Mouse (Mus musculus) CH12.LX (cell line): ENCODE data around the gene Ndufa5. TPM values are rescaled to one million over a fixed set of nuclear protein-coding genes. Genes with fewer than 3 reads are reported as not detected.

ENCODE experiments used
- DNase-seq: peaks from one replicate; pipeline ENCODE4 v3.0.0-alpha.2; 2013; ENCODE audit errors: extremely low read depth
- H3K27ac ChIP-seq: 2 replicates; pipeline ENCODE4 v1.5.1; 2012; ENCODE audit warnings: low read depth, mild to moderate bottlenecking, control low read depth, moderate library complexity; ENCODE audit not compliant: insufficient read depth
- H3K27me3 ChIP-seq: replicated peaks from 2 replicates; pipeline ENCODE3; 2012; ENCODE audit warnings: inconsistent platforms
- H3K36me3 ChIP-seq, 2 experiments: replicated peaks in 1 of 2; 2 replicates each; pipeline versions ENCODE3 to v1.6.1; 2012; ENCODE audit warnings: inconsistent platforms in 1 of 2, low read length in 1 of 2, mild to moderate bottlenecking in 1 of 2, mixed read lengths in 1 of 2, moderate library complexity in 1 of 2; ENCODE audit not compliant: control insufficient read depth in 1 of 2, insufficient read depth in 1 of 2
- H3K4me1 ChIP-seq, 2 experiments: 2 replicates each; pipeline ENCODE4 v1.6.1; 2012; ENCODE audit warnings: inconsistent platforms in 1 of 2, moderate library complexity in 1 of 2; ENCODE audit not compliant: insufficient read depth in 2 of 2, control insufficient read depth in 1 of 2
- H3K4me2 ChIP-seq: 2 replicates; pipeline ENCODE4 v1.6.1; 2012; ENCODE audit warnings: low read depth, mild to moderate bottlenecking, control low read depth; ENCODE audit not compliant: poor library complexity, insufficient read depth, severe bottlenecking
- H3K4me3 ChIP-seq, 3 experiments: fragments of 150-350 bp in 1 of 3; sonication (generic) in 1 of 3; replicated peaks in 1 of 3; 2 replicates each; pipeline versions ENCODE3 to v1.5.1; 2011 to 2012; ENCODE audit warnings: low read depth in 2 of 3, low read length in 2 of 3, mild to moderate bottlenecking in 2 of 3, moderate library complexity in 2 of 3, control low read depth in 1 of 3, improper control_type of control experiment in 1 of 3, inconsistent platforms in 1 of 3, mixed read lengths in 1 of 3; ENCODE audit not compliant: poor library complexity in 1 of 3
- H3K79me2 ChIP-seq: replicated peaks from 2 replicates; pipeline ENCODE4 v1.6.1; 2012; ENCODE audit warnings: mild to moderate bottlenecking, moderate library complexity; ENCODE audit not compliant: control insufficient read depth, poor library complexity, insufficient read depth, severe bottlenecking; ENCODE audit errors: extremely low read depth
- H3K9ac ChIP-seq: 2 replicates; pipeline ENCODE4 v1.6.1; 2012; ENCODE audit warnings: low read depth, mild to moderate bottlenecking, control low read depth, moderate library complexity; ENCODE audit not compliant: insufficient read depth
- H3K9me3 ChIP-seq: replicated peaks from 2 replicates; pipeline ENCODE3; 2012; ENCODE audit warnings: low read length, inconsistent platforms, mixed read lengths
- CHD1 ChIP-seq: IDR thresholded peaks from 2 replicates; pipeline ENCODE4 v1.6.1; 2012; ENCODE audit warnings: low read depth, low read length, improper control_type of control experiment, inconsistent platforms
- CTCF ChIP-seq, 2 experiments: IDR thresholded peaks in 1 of 2; conservative IDR thresholded peaks in 1 of 2; 2 replicates each; pipeline ENCODE4 v1.5.1; 2011 to 2012; ENCODE audit warnings: low read depth in 2 of 2, low read length in 2 of 2, improper control_type of control experiment in 1 of 2, inconsistent platforms in 1 of 2, mild to moderate bottlenecking in 1 of 2, moderate library complexity in 1 of 2
- E2F4 ChIP-seq: IDR thresholded peaks from 2 replicates; pipeline ENCODE4 v1.6.1; 2011; ENCODE audit warnings: low read depth, low read length, improper control_type of control experiment; ENCODE audit not compliant: insufficient replicate concordance
- ETS1 ChIP-seq: conservative IDR thresholded peaks from 2 replicates; pipeline ENCODE4 v1.6.1; 2012; ENCODE audit warnings: low read depth, mild to moderate bottlenecking, inconsistent platforms, low read length, improper control_type of control experiment, moderate library complexity
- HCFC1 ChIP-seq: IDR thresholded peaks from 2 replicates; pipeline ENCODE4 v1.6.1; 2012; ENCODE audit warnings: low read depth, mild to moderate bottlenecking, inconsistent platforms, low read length, improper control_type of control experiment
- IRF4 ChIP-seq: IDR thresholded peaks from 2 replicates; pipeline ENCODE4 v1.6.1; 2014; ENCODE audit warnings: low read depth, mild to moderate bottlenecking, inconsistent platforms, low read length, improper control_type of control experiment
- JUN ChIP-seq: IDR thresholded peaks from 2 replicates; pipeline ENCODE4 v1.6.1; 2011; ENCODE audit warnings: low read depth, mild to moderate bottlenecking, low read length, improper control_type of control experiment, moderate library complexity; ENCODE audit not compliant: insufficient read depth
- JUND ChIP-seq: conservative IDR thresholded peaks from 2 replicates; pipeline ENCODE4 v1.6.1; 2011; ENCODE audit warnings: low read depth, low read length, improper control_type of control experiment
- KAT2A ChIP-seq: IDR thresholded peaks from 2 replicates; pipeline ENCODE4 v1.6.1; 2012; ENCODE audit warnings: low read length, improper control_type of control experiment, inconsistent platforms; ENCODE audit not compliant: insufficient replicate concordance
- MAX ChIP-seq: IDR thresholded peaks from 2 replicates; pipeline ENCODE4 v1.6.1; 2011; ENCODE audit warnings: low read length, improper control_type of control experiment
- MAZ ChIP-seq: IDR thresholded peaks from 2 replicates; pipeline ENCODE4 v1.6.1; 2012; ENCODE audit warnings: low read depth, mild to moderate bottlenecking, inconsistent platforms, low read length, improper control_type of control experiment, moderate library complexity
- MYC ChIP-seq: IDR thresholded peaks from 2 replicates; pipeline ENCODE4 v1.6.1; 2011; ENCODE audit warnings: low read depth, mild to moderate bottlenecking, improper control_type of control experiment, low read length
- NRF1 ChIP-seq: IDR thresholded peaks from 2 replicates; pipeline ENCODE4 v1.6.1; 2014; ENCODE audit warnings: low read depth, mild to moderate bottlenecking, inconsistent platforms, low read length, improper control_type of control experiment, moderate library complexity
- PAX5 ChIP-seq: IDR thresholded peaks from 2 replicates; pipeline ENCODE4 v1.6.1; 2012; ENCODE audit warnings: low read length, inconsistent platforms, mixed read lengths
- POLR2AphosphoS2 ChIP-seq: IDR thresholded peaks from 2 replicates; pipeline ENCODE4 v1.6.1; 2011; ENCODE audit warnings: low read depth, low read length, improper control_type of control experiment
- RAD21 ChIP-seq: IDR thresholded peaks from 2 replicates; pipeline ENCODE4 v1.6.1; 2011; ENCODE audit warnings: low read depth, mild to moderate bottlenecking, low read length, improper control_type of control experiment, moderate library complexity
- SMC3 ChIP-seq: IDR thresholded peaks from 2 replicates; pipeline ENCODE4 v1.6.1; 2011; ENCODE audit warnings: low read depth, low read length, improper control_type of control experiment
- TBP ChIP-seq: conservative IDR thresholded peaks from 2 replicates; pipeline ENCODE4 v1.6.1; 2011; ENCODE audit warnings: low read depth, low read length, improper control_type of control experiment
- USF1 ChIP-seq: IDR thresholded peaks from 2 replicates; pipeline ENCODE4 v1.6.1; 2014; ENCODE audit warnings: low read depth, mild to moderate bottlenecking, inconsistent platforms, low read length, improper control_type of control experiment
- USF2 ChIP-seq: conservative IDR thresholded peaks from 2 replicates; pipeline ENCODE4 v1.6.1; 2011; ENCODE audit warnings: low read depth, low read length, improper control_type of control experiment
- ZKSCAN1 ChIP-seq: IDR thresholded peaks from 2 replicates; pipeline ENCODE4 v1.6.1; 2012; ENCODE audit warnings: low read depth, inconsistent platforms, low read length, improper control_type of control experiment, borderline replicate concordance
- ZMIZ1 ChIP-seq: IDR thresholded peaks from 2 replicates; pipeline ENCODE4 v1.6.1; 2012; ENCODE audit warnings: low read depth, mild to moderate bottlenecking, inconsistent platforms, low read length, improper control_type of control experiment
- ZNF384 ChIP-seq: IDR thresholded peaks from 2 replicates; pipeline ENCODE4 v1.6.1; 2012; ENCODE audit warnings: low read depth, low read length, improper control_type of control experiment, inconsistent platforms
- dilution Hi-C: fragments of 300-500 bp; cut with MboI; formaldehyde crosslinking; loops from 2 replicates; pipeline ENCODE4 v1.14.3; 2020; ENCODE audit warnings: low sequenced_read_pairs; ENCODE audit not compliant: extremely low pct_unique_long_range_greater_than_20kb, extremely low pct_ligation_motif_present
- in situ Hi-C: fragments of 300-500 bp; cut with MboI; formaldehyde crosslinking; loops from 3 replicates; pipeline ENCODE4 v1.14.3; 2019; ENCODE audit warnings: low sequenced_read_pairs, low pct_ligation_motif_present, low pct_unique_long_range_greater_than_20kb, mixed read lengths
- polyA plus RNA-seq: library from polyadenylated mRNA; unstranded; fragments of >175 nt; gene quantifications from 2 replicates; pipeline ENCODE4 v1.2.1, GENCODE M21; 2012; ENCODE audit warnings: low read depth; ENCODE audit not compliant: insufficient read length
- total RNA-seq, 2 experiments: library from RNA; depleted of rRNA; stranded (reverse); fragments of 300-350 nt in 1 of 2; fragments of >200 nt in 1 of 2; gene quantifications; 2 replicates each; pipeline ENCODE4 v1.2.3; 2012 to 2014

Ndufa5 gene
- total and polyA plus RNA-seq, 3 experiments, result 67.2 to 372 (median 162) TPM

DNA sequence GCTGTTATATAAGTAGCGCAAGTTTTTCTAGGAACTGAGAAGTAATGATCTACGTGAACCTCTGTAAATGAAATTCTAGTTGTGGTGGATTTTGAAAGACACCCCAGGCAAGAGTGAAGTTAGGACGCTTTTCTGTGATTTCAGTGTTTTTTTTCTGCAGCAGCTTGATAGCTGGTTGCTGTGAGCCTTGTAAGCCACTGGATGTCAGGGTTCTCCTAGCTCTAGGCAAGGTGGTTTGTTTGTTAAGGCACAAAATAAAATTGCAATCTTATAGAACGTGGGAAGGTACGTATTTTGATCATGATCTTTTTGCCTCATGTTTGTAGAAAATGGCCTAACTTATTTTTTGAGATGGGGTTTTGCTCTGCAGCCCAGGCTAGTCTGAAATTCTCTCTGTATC lies 41.1 kb upstream of the Ndufa5 start:
- TF ChIP-seq USF1 (no peak), RAD21 (peak; percentile 47), CTCF (conservative IDR thresholded peaks at IDR 0.05 in 1 of 2, IDR thresholded peaks at IDR 0.05 in 1 of 2; ENCODE audit: low read depth in 2 of 2, low read length in 2 of 2) (peak in 1 of 2 experiments; percentile 51; a peak in 2 of 4 replicates), SMC3 (peak; percentile 21), POLR2AphosphoS2 (no peak), JUN (no peak), ZNF384 (0 out of 2 replicates have a peak, but pooled peaks have one; percentile 17)
- Histone ChIP-seq H3K79me2 (no peaks in the 10 kb centered on the region), H3K36me3 (no peaks in the 10 kb centered on the region), H3K27ac (no peak overlapping the region), H3K4me3 (no peak overlapping the region), H3K4me2 (no peak overlapping the region), H3K9ac (no peak overlapping the region), H3K4me1 (peaks cover 0 to 9% of the 10 kb centered on the region in 2 experiments; a peak in 2 of 4 replicates), H3K9me3 (no peaks in the 10 kb centered on the region), H3K27me3 (no peaks in the 10 kb centered on the region)
- dilution Hi-C loops (no loop called here), in situ Hi-C loops (no loop called here)
- no peak for DNase-seq

DNA sequence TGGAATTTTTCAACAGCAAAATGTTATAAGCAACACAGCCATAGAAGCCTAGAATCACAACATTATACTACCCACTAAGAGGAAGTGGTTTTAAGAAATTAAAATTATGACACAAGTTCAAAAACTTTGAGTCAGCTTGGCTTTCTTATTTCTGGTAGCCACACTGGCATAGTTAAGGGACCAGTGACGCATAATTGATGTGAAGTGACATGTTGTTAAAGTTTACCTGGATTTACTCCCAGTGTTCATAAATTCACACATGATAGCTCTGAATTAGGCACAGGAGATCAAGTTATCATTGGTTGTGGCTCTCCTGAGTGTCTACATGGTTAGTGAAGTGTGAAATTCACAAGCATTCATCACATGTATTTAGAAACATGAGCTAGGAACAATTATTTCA lies 37.1 kb upstream of the Ndufa5 start:
- DNase-seq, result no peak
- no peak overlapping the region for H3K9ac ChIP-seq
- H3K36me3 ChIP-seq, result no peaks in the 10 kb centered on the region
- H3K27ac ChIP-seq, result no peak overlapping the region
- TF ChIP-seq IRF4 (no peak), ZKSCAN1 (no peak), USF1 (no peak), CTCF (conservative IDR thresholded peaks at IDR 0.05 in 1 of 2, IDR thresholded peaks at IDR 0.05 in 1 of 2; ENCODE audit: low read depth in 2 of 2, low read length in 2 of 2) (no peak), ZMIZ1 (no peak), NRF1 (no peak), MYC (no peak), JUN (no peak), MAX (no peak), SMC3 (no peak), HCFC1 (no peak), ETS1 (no peak), E2F4 (no peak), USF2 (no peak), MAZ (no peak), CHD1 (no peak), TBP (no peak), PAX5 (no peak), KAT2A (no peak), JUND (no peak)
- dilution Hi-C loops, result no loop called here
- no peaks in the 10 kb centered on the region for H3K27me3 ChIP-seq
- H3K4me3 ChIP-seq, result no peak overlapping the region
- H3K79me2 ChIP-seq, result no peaks in the 10 kb centered on the region
- H3K9me3 ChIP-seq, result no peaks in the 10 kb centered on the region
- in situ Hi-C loops, result no loop called here
- H3K4me2 ChIP-seq, result no peak overlapping the region
- H3K4me1 ChIP-seq, result peaks cover 0 to 5% of the 10 kb centered on the region in 2 experiments; a peak in 1 of 4 replicates
